Mouse (Mus musculus) ES-E14 (cell line): ENCODE data around the gene Myocd. TPM values are rescaled to one million over a fixed set of nuclear protein-coding genes. Genes with fewer than 3 reads are reported as not detected.

Experiments used
- DNase-seq: peaks from one replicate; pipeline ENCODE4 v3.0.0-alpha.2; 2013; ENCODE audit warnings: low read depth, low spot score
- H3K27ac ChIP-seq: 2 replicates; pipeline ENCODE4 v1.5.1; 2012; ENCODE audit warnings: low read depth, mild to moderate bottlenecking, low read length, moderate library complexity, mixed read lengths; ENCODE audit not compliant: poor library complexity, insufficient read depth, severe bottlenecking
- H3K36me3 ChIP-seq: 2 replicates; pipeline ENCODE4 v1.6.1; 2012; ENCODE audit warnings: mild to moderate bottlenecking, low read length, moderate library complexity, mixed read lengths; ENCODE audit not compliant: control insufficient read depth, poor library complexity, insufficient read depth, severe bottlenecking
- H3K4me1 ChIP-seq, 2 experiments: fragments of 150-350 bp in 1 of 2; sonication (generic) in 1 of 2; 2 replicates each; pipeline ENCODE4 v1.6.1; 2012; ENCODE audit warnings: low read length in 2 of 2, mild to moderate bottlenecking in 1 of 2, mixed read lengths in 1 of 2; ENCODE audit not compliant: control insufficient read depth in 2 of 2, insufficient read depth in 2 of 2, poor library complexity in 1 of 2
- H3K4me3 ChIP-seq, 2 experiments: fragments of 150-350 bp in 1 of 2; sonication (generic) in 1 of 2; 2 replicates each; pipeline ENCODE4 v1.5.1; 2012; ENCODE audit warnings: low read length in 2 of 2, low read depth in 1 of 2, mild to moderate bottlenecking in 1 of 2, mixed read lengths in 1 of 2; ENCODE audit not compliant: insufficient read depth in 1 of 2, poor library complexity in 1 of 2, severe bottlenecking in 1 of 2
- H3K9ac ChIP-seq: 2 replicates; pipeline ENCODE4 v1.6.1; 2012; ENCODE audit warnings: low read depth, mild to moderate bottlenecking, low read length, mixed read lengths; ENCODE audit not compliant: poor library complexity, insufficient read depth, severe bottlenecking
- H3K9me3 ChIP-seq: fragments of 150-350 bp; sonication (generic); 2 replicates; pipeline ENCODE4 v1.6.1; 2012; ENCODE audit warnings: low read depth, mild to moderate bottlenecking, low read length; ENCODE audit not compliant: control insufficient read depth, insufficient read depth
- CHD2 ChIP-seq: IDR thresholded peaks from 2 replicates; pipeline ENCODE4 v1.6.1; 2014; ENCODE audit warnings: mild to moderate bottlenecking, low read depth, low read length, inconsistent platforms
- HCFC1 ChIP-seq: IDR thresholded peaks from 2 replicates; pipeline ENCODE4 v1.6.1; 2012; ENCODE audit warnings: low read length, inconsistent platforms, borderline replicate concordance; ENCODE audit not compliant: insufficient read depth
- MAFK ChIP-seq: IDR thresholded peaks from 2 replicates; pipeline ENCODE4 v1.6.1; 2014; ENCODE audit warnings: mild to moderate bottlenecking, low read depth, low read length, inconsistent platforms; ENCODE audit not compliant: insufficient read depth
- ZC3H11A ChIP-seq: IDR thresholded peaks from 2 replicates; pipeline ENCODE4 v1.6.1; 2012; ENCODE audit warnings: low read depth, mild to moderate bottlenecking, inconsistent platforms, low read length, borderline replicate concordance
- ZNF384 ChIP-seq: IDR thresholded peaks from 2 replicates; pipeline ENCODE4 v1.6.1; 2012; ENCODE audit warnings: low read depth, low read length, inconsistent platforms
- in situ Hi-C, 2 experiments: fragments of 600-800 bp; cut with MboI; formaldehyde crosslinking; loops; one replicate each; pipeline ENCODE4 v1.15.1; 2025; ENCODE audit warnings: low sequenced_read_pairs in 2 of 2, inconsistent platforms in 1 of 2; ENCODE audit not compliant: unreplicated experiment in 2 of 2
- total RNA-seq: library from RNA; depleted of rRNA; stranded (reverse); fragments of 300-350 nt; gene quantifications from 2 replicates; pipeline ENCODE4 v1.2.3, GENCODE M21; 2012

The Myocd gene
- total RNA-seq, 1 experiment: 0.40 TPM

- TF ChIP-seq MAFK: no peak
- no peak for TF ChIP-seq HCFC1
- TF ChIP-seq CHD2: no peak
- TF ChIP-seq ZNF384: no peak
- TF ChIP-seq ZC3H11A: no peak
- no peak overlapping the region for H3K27ac ChIP-seq
- H3K9me3 ChIP-seq: no peaks in the 10 kb centered on the region
- H3K36me3 ChIP-seq: no peaks in the 10 kb centered on the region
- H3K9ac ChIP-seq: no peak overlapping the region
- in situ Hi-C loops: no loop called here
- H3K4me3 ChIP-seq: no peak overlapping the region
- no peak for DNase-seq
- H3K4me1 ChIP-seq: no peaks in the 10 kb centered on the region; a peak in 1 of 4 replicates
Measured at GRCm38 (mm10) chr11:65235374-65235773, 34.4 kb downstream of the Myocd start.

- Histone ChIP-seq H3K4me1 (no peaks in the 10 kb centered on the region; a peak in 1 of 4 replicates), H3K9me3 (no peaks in the 10 kb centered on the region), H3K4me3 (no peak overlapping the region), H3K36me3 (no peaks in the 10 kb centered on the region), H3K27ac (no peak overlapping the region), H3K9ac (no peak overlapping the region)
- in situ Hi-C loops: no loop called here
- DNase-seq: no peak
- no peak for TF ChIP-seq MAFK
- TF ChIP-seq CHD2: no peak
- no peak for TF ChIP-seq ZC3H11A
- TF ChIP-seq ZNF384: no peak
- no peak for TF ChIP-seq HCFC1
Measured at GRCm38 (mm10) chr11:65231771-65232170, 38.0 kb downstream of the Myocd start.

- Histone ChIP-seq H3K36me3 (no peaks in the 10 kb centered on the region), H3K4me1 (no peaks in the 10 kb centered on the region), H3K27ac (no peak overlapping the region), H3K4me3 (no peak overlapping the region), H3K9ac (no peak overlapping the region), H3K9me3 (no peaks in the 10 kb centered on the region)
- DNase-seq: no peak
- TF ChIP-seq HCFC1: no peak
- TF ChIP-seq CHD2: no peak
- no peak for TF ChIP-seq ZNF384
- TF ChIP-seq MAFK: no peak
- TF ChIP-seq ZC3H11A: no peak
- in situ Hi-C loops: no loop called here
Measured at GRCm38 (mm10) chr11:65226766-65227165, 43.0 kb downstream of the Myocd start.

DNA sequence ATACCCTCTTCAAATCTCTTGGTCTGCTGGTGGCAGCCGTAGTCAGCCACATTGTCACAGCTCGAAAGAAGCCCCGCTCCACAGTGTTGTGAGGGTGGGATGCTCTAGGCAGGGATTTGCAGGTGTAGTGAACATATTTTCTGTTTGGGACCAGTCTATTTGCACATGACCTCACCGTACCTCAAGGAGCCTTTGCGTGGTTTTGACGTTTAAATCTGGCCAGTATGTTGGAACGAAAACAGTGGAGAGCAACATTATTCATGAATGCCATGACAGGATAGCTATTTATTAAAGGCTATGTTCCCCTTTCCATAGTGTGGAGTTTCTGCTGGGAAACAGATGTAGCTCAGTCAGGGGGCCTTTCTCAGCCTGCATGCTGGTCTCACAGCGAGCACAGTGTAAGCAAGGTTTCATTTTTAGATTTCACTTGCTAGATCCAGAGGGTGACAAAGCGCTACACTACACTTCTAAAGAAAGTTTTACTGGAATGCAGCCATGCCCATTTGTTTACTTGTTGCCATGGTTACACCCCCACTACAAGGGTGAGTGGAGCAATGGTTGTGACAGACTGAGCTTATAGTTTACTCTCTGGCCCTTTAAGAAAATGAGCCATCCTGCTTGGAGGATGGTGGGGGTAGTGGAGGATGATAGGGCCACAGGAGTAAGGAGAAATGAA, 54.7 kb downstream of the Myocd start:
- H3K4me1 ChIP-seq: no peaks in the 10 kb centered on the region
- DNase-seq: no peak
- TF ChIP-seq CHD2: no peak
- no peak for TF ChIP-seq MAFK
- no peak for TF ChIP-seq ZC3H11A
- TF ChIP-seq ZNF384: no peak
- no peak for TF ChIP-seq HCFC1
- H3K9ac ChIP-seq: no peak overlapping the region
- in situ Hi-C loops: no loop called here
- H3K4me3 ChIP-seq: no peak overlapping the region
- H3K9me3 ChIP-seq: no peaks in the 10 kb centered on the region
- no peak overlapping the region for H3K27ac ChIP-seq
- no peaks in the 10 kb centered on the region for H3K36me3 ChIP-seq

GRCm38 (mm10) chr11:65213806-65214205, 56.0 kb downstream of the Myocd start:
- Histone ChIP-seq H3K27ac (no peak overlapping the region), H3K4me1 (no peaks in the 10 kb centered on the region), H3K9me3 (no peaks in the 10 kb centered on the region), H3K9ac (no peak overlapping the region), H3K4me3 (no peak overlapping the region), H3K36me3 (no peaks in the 10 kb centered on the region)
- DNase-seq: no peak
- TF ChIP-seq HCFC1: no peak
- no peak for TF ChIP-seq MAFK
- no peak for TF ChIP-seq ZC3H11A
- TF ChIP-seq CHD2: no peak
- in situ Hi-C loops: no loop called here
